Mouse (Mus musculus) CH12F3 (cell line): ENCODE data around the gene Pate2.
"Not testable (repeated sequence)": the region's sequence is repeated elsewhere in the genome, so short reads cannot be mapped to it uniquely, and the experiment has no call there.

ENCODE experiments used
- in situ Hi-C: fragments of 300-500 bp; cut with MboI; formaldehyde crosslinking; loops from 2 replicates; pipeline ENCODE4 v1.14.3; 2020; ENCODE audit warnings: low sequenced_read_pairs

The Pate2 gene

GRCm38 (mm10) chr9:35548455-35548854 is 21.6 kb upstream of the Pate2 start:
- in situ Hi-C loops = no loop called here

GRCm38 (mm10) chr9:35556494-35557102 is 13.5 kb upstream of the Pate2 start:
- in situ Hi-C loops = no loop called here

DNA sequence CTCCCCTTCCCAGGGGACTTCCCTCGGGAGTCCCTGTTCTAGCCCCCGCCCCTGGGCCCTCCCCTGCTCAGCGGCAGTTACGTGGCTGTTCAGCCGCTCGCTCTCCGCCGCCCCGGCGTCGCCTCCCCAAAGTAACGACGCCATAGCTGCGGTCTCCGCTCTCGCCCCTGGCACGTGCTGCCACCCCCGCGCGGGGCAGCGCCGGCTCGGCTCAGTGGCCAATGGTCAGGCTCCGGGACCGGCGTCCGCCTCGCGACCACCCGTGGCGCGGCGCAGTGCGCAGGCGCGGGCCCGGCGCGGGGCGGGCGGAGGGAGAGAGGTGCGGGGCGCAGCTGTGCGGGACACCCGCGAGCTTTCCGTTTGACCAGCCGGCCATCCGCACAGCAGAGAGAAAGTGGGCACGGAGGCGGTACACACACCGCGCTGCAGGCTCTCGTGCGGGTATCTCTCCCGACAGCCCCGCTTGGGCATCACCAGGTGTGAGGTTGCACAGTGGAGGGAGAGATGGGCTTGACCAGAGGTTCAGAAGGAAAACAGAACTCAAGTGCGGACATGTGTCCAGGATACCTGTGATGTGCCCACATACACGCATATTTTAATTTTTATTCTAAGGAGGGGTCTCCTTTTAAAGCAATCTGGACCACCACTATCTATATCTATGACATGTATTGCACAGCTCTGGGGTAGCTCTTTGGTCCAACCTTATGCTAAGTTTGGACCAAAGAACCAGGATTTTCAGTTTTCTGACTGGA is 11.7 kb upstream of the Pate2 start, which contains the start of the genes Ddx25 and Pus3:
Gene Ddx25 (minus strand): TSS at position 272 of the 752 bp plus-strand sequence.
Gene Pus3 (plus strand): TSS at position 339 of the 752 bp plus-strand sequence.
- in situ Hi-C loops = no loop called here

DNA sequence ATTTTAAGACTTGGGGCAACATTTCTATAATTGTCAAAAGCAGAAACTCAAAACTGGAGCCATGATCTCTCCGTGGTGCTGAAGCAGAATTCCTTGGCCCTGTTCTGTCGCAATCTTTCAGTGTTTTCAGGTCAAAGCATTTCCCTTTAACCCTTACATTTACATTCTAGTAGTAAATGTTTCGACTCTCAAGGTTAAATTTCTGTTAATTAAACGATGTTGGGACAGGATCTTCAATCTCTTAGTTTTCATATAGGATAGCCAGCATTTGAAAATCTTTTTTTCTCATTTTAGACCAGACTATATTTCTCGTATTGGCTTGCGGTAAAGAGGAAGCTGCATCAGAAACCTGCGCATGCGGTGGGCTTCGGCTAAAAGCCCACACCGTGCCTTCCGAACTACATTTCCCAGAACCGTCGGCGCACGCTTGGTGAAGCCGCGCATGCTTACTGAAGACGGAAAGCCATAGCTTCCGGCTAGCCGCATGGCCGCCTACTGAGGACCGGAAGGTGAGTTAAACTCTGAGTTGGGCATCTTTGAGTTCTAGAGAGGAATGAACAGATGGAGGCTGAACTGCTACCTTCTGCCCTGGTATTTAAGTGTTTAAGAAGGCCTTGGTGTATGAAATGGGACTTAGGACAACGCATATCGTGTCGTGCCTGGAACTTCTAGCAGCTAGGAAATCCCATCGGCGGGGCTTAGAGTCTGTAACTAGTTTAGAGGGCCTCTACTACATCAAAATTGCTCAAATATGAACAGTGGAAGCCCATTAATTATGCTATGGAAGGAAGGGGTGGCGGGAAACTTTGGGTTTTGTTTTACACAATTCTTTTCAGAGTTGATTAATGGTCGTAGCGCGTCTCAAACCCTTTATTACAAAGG is 10.8 kb upstream of the Pate2 start:
- in situ Hi-C loops = no loop called here

- in situ Hi-C loops = no loop called here
These were observed 9.0 kb upstream of the Pate2 start for GRCm38 (mm10) chr9:35561076-35561475.

DNA sequence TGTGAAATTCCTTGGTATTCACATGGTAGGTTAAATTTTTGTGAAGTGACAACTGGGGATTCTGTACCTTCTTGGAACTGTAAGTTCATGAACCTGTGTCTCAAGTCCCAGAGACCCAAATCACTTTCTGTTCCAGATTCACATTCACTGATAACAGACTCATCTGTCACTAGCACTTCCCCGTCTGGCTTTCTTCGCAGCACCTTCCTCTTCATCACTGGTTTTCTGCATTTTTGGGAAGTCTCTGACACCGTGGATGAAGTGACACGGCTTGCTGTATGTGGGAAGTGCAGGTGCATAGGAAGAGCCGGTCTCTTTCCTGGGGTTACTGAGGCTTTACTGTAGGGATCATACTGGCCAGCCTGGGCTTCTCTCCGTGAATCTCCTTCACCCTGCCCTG is 8.5 kb upstream of the Pate2 start:
- in situ Hi-C loops = no loop called here

- in situ Hi-C loops = no loop called here
These were observed 5.4 kb upstream of the Pate2 start for GRCm38 (mm10) chr9:35564536-35565240.

DNA sequence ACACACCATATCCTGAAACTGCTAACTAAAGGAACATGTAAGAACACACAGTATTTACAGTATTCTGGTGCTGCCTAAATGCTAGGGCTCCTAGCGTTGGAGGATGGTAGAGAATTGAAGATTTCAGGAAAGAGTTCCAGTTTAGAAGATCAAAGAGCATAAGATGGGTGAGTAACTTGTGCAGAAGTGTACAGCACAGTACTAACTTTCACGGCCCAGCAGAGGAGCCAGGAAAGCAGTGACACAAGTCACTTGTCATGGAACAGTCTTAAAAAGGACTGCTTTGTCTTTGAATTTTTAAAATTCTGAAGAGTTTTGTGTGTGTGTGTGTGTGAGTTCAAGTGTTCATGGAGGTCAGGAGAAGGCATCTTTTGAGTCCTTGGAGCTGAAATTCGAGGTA is 2.1 kb upstream of the Pate2 start:
- in situ Hi-C loops = no loop called here

DNA sequence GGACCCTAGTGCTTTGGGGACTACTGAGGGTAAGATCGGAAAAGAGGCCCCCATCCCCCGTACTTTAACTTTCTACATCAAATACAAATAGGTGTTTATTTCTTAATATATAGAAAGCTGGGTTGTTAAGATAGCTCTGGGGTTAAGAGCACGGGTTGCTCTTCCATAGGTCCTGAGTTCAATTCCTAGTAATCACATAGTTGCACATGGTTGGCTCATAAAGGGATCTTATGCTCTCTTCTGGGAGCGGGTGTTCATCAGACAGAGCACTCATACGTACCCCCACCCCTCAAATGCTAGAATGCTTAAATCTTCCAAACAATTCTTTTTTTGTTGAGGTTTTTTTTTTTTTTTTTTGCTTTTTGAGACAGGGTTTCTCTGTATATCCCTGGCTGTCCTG is 579 bp downstream of the Pate2 start:
- in situ Hi-C loops = no loop called here

DNA sequence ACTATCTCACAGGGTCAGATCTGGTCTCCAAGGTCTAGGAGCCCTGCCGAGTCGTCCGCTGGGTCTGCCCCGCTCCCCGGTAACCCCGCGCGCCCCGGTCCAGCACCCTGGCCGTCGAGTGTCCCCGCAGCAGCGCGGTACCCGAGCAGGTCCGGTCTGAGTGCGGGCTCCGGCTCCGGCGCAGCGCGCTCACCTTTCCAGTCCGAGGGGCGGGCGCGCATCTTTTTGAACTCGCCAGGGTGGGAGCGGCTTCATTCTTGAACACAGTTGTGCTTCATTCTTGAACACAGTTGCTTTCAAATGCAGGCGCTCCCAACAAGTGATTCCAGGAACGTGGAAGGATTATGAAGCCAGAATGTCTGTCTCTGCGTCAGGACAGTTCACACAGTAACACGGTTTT is 4.3 kb downstream of the Pate2 start:
- in situ Hi-C loops = no loop called here

GRCm38 (mm10) chr9:35587674-35588073 is 17.6 kb downstream of the Pate2 start:
- in situ Hi-C loops = no loop called here

- in situ Hi-C loops = no loop called here
These were observed 22.8 kb downstream of the Pate2 start for GRCm38 (mm10) chr9:35592903-35593302.

DNA sequence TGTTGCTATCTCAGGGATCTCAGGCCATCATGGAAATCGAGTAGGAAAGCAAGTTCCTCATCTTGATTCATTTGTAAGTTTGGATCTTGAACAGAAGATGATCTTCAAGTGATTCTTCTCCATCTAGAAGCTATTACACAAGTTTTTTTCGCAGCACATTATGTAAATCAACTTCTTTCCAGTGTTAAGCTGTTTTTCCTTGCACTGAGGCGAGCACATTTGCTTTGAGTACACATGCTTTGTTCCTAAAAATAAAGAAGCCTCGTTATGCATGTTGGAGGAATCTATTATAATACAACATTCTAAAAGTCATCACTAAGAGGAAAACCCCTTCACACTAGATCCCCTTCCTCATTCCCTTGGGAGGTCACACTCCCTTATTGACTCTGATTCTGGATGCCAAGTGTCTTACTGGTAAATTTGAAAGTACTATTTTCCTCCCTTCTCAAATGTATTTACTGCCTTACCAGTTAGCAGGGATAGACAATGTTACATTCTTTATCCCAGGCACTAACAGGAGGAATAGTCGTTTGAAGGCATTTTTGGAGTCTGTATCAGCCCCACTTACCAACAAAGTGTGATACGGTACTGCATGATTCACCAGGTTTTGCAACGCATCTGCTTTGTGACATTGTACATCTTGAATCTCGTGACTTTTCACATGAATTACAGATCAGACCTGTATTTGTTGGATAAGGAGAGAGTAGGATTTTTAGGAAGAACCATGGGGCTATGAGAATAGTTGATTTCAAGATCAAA is 37.7 kb downstream of the Pate2 start:
- in situ Hi-C loops = no loop called here

- in situ Hi-C loops = no loop called here
These were observed 41.8 kb downstream of the Pate2 start, which contains the start of gene Pate4 for GRCm38 (mm10) chr9:35611841-35612240. Gene Pate4 (minus strand): TSS chr9:35611941.

DNA sequence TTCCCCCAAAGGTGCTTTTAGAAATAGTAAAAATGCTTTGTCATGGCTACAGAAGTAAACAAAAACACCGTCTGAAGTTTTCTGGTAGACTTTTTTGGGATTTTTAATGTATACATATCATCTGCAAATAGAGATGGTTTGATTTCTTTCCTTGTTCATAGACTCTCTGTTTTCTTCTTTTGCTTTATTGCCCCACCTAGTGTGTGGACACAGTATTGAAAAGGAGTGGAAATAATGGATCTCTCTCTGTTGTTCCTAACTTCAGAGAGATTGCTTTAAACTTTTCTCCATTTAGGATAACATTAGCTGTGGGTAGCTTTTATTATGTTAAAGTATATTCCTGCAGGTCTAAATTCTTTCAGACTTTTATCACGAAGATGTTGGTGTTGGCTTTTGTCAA is 43.9 kb downstream of the Pate2 start:
- in situ Hi-C loops = no loop called here

DNA sequence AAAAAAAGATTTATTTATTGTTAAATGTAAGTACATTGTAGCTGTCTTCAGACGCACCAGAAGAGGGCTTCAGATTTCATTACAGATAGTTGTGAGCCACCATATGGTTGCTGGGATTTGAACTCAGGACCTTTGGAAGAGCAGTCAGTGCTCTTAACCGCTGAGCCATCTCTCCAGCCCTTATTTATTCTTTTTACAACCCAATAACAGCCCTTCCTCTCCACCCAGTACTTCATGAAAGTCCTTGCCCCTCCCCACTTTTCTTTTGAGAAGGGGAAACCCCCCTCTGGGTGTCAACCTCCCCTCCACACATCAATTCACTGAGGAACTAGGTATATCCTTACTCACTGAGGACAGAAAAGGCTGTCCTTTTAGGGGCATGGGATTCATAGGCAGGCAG is 46.7 kb downstream of the Pate2 start:
- in situ Hi-C loops = not testable (repeated sequence)

- in situ Hi-C loops = no loop called here
These were observed 62.9 kb downstream of the Pate2 start for GRCm38 (mm10) chr9:35632981-35633380.

DNA sequence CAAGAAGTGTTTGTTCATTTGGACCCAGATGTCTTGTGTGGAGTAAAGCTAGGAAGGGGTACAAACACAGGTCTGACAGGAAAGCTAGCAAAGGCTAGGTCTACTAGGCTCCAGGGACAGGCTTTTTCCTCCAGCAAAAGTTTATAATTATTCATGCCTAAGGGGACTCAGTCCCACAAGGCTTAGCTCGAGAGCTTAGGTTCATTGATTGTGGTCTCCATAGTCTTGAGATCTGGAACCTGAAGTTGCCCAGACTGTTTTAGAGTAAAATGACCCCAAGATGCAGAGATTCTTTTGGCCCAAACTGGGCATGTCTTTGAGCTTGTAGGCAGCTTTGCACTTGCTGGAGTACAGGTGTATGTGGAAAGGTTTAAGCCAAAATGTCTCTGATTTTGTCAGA is 78.0 kb downstream of the Pate2 start, which contains the start of gene Pate3:
Gene Pate3 (minus strand): TSS at position 101 of the 400 bp plus-strand sequence.
- in situ Hi-C loops = no loop called here

GRCm38 (mm10) chr9:35673557-35673956 is 103.5 kb downstream of the Pate2 start:
- in situ Hi-C loops = no loop called here

DNA sequence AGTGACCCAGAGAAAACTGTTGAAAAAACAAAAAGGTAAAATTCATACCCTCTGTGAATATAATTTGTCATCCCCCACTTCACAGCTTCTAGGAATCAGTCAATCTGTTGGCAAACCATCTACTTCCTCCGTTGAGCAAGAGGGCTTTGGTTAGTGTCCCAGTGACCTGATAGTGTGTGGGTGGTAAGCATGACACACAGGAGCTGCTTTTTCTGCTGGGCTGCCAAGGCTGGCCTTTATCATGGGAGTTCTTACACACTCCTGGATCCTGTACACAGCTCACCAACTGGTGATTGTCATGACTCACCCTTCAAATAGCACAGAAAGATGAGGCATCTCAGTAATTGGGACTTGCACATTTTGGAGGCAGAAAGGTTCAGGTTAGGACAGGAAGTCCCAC is 116.9 kb downstream of the Pate2 start, which contains the start of gene Pate1:
Gene Pate1 (minus strand): TSS at position 378 of the 400 bp plus-strand sequence.
- in situ Hi-C loops = no loop called here
